Mouse (Mus musculus) activated CD4-positive, CD25-positive, alpha-beta regulatory T cell, adult 4 months (primary cell): ENCODE data around the gene Gpnmb. TPM values are rescaled to one million over a fixed set of nuclear protein-coding genes. Genes with fewer than 3 reads are reported as not detected.

Source experiments
- ATAC-seq: one replicate; pipeline ENCODE4 v1.8.0; 2017
- polyA plus RNA-seq, 2 experiments: library from polyadenylated mRNA; unstranded; fragments of 100-300 nt; shearing (Covaris generic); gene quantifications; one replicate each; pipeline ENCODE4 v1.2.1; 2017

The Gpnmb gene
- polyA plus RNA-seq, 2 experiments from 2014 or later: 1.6 to 1.9 TPM

DNA sequence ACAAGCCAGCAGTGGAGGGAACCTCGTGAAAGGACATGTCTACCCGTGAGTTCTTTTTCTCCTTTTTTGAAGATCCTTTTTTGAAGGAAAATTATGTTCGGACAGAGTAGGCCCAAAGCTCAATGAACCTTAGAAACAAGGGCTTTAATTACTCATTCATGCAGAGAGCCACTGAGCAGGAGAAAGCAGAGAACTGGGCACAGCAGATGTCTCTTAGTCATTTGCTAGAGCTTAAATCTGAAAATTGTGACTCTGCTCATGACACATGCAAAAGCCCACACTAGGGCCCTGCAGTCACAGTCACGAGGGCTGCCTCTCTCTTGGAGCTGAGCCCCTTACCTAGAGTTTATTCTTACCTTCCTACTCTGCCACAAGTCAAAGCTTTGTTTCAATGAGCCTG lies 3.6 kb upstream of the Gpnmb start:
- no peak for ATAC-seq

DNA sequence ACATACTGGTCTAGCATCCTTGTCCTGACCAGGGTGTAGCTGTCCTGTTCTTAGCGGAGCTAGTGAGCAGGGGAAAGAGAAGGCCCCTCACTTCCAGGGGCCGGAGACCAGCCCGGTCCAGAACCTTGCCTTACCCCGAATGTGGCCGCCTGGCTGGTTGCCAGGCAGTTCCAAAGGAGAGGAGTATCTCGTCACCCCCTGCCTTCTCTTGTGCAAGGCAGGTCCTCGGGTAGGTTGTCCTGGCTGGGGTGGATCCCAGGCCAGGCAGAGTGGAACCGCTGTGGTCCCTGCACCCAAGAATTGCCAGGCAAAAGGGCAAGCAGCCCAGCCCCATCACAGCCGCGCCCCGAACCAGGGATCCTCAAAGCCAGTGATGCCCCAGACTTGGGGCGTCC lies 919 bp downstream of the Gpnmb start:
- no peak for ATAC-seq

DNA sequence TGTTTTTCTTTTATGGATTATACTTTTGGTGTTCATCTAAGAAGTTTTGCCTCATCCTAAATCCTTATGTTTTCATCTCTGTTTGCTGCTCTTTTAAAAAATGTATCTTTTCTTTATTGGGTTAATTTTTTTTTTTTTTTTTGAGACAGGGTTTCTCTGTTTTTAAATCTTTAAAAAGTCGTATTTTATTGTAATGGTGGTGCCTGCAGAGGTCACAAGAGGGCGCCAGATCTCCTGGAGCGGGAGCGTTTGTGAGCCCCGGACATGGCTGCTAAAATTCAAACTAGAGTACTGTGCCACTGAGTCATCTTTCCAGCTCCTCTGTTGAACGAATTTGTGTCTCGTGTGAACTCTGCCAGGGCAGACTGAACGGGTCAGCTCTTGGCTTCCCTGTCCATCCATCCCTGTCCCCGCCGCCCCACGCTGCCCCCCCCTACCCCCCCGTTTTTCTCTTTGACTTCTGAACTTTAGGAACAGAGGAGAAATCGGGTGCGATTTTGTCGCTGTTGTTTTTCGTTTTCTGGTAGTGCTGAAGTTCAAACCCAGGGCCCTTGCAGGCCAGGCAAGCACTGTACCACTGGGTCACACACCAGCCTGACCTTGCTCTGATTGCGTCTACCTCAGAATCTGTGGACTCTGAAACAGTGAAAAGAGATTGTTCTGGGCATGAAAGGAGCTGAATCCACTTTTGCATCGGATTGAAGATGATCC lies 3.3 kb downstream of the Gpnmb start:
- ATAC-seq: peak; percentile 36

DNA sequence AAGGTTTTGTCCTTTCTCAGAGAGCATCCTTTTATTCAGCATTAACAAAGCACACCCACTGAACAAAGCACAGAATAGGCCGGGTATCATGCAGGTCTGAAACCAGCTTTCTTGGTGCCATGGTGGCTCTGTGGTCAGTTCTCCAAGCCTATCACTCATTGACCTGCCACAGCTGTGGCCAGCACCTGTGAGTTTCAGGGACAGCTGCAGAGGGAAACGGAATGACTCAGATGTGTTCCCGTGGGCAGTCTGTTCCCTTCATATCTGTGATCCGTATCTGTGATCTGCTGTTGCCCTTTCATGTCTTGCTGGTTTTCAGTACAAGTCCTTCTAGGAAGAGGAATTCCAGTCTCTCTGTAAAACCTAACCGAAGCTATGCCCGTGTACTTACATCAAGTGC lies 10.2 kb downstream of the Gpnmb start:
- ATAC-seq: no peak

DNA sequence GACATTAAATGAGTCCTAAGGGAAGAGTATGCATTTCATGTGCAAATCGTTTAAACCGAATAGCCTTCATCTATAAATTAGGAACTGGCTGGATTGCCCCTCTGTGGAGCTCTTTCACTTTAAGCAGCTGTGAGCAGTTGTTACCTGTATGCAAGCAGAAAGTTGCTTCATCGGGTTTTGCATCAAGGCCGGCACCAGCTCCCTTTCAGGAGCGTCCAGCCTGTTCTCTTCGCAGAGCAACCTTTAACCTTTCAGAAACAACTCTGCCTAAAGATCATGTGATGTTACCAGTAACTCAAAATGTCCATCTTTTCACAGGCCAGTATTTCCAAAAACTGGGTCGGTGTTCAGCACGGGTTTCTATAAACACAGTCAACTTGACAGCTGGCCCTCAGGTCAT lies 10.6 kb downstream of the Gpnmb start:
- no peak for ATAC-seq

DNA sequence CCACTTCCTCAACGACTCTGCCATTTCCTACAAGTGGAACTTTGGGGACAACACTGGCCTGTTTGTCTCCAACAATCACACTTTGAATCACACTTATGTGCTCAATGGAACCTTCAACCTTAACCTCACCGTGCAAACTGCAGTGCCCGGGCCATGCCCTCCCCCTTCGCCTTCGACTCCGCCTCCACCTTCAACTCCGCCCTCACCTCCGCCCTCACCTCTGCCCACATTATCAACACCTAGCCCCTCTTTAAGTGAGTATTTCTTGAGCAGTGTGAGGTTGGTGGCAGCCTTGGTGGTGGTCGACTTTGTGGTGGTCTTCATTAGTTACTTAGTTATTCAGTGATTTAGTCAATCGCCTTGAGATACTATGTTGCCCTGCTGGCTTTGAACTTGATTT lies 11.5 kb downstream of the Gpnmb start:
- ATAC-seq: no peak

DNA sequence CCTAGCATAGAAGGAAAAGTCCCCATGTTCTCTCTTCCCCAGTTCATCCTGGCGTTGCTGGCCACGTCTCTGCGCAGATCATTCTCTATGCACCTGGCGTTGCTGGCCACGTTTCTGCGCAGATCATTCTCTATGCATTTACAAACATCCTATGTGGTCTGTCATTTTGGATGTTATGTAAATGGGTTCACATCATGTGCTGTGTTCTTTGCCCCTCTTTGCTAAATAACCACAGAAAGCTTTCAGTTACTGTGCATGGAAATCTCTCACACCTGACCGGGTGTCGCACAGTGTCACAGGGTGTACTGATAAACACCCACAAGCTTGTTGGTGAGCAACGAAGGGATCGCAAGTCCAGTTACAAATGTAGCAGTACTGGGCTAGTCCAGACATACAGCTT lies 12.0 kb downstream of the Gpnmb start:
- ATAC-seq: no peak

DNA sequence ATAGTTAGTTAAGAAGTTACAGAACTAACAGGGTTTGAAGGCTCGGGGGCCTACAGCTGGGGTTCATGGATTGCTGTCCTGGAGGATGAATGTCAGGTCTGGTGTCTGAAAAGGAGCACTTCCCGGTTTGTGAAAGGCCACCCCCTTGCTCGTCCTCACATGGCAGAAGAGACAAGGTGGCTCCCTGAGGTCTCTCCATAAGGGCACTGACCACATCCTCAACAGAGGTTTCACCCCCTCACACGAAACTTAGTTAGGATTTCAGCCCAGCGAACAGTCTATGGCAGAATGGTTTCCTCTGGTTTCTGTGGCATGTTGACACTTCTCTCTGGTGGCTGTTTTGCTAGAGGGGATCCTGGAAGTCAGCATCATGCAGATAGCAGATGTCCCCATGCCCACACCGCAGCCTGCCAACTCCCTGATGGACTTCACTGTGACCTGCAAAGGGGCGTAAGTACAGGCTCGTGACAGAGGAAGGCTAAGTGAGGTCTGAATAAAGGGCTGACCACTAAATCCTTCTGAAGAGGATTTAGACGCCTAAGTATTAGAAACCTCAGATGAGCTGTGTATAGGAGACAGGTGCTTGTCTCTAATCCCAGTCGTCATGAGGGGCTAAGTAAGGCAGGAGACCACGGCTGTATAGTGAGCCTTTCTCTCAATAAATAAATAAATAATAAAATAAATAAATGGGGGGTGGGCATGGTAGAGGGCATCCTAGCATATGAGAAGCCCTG lies 14.5 kb downstream of the Gpnmb start:
- no peak for ATAC-seq

DNA sequence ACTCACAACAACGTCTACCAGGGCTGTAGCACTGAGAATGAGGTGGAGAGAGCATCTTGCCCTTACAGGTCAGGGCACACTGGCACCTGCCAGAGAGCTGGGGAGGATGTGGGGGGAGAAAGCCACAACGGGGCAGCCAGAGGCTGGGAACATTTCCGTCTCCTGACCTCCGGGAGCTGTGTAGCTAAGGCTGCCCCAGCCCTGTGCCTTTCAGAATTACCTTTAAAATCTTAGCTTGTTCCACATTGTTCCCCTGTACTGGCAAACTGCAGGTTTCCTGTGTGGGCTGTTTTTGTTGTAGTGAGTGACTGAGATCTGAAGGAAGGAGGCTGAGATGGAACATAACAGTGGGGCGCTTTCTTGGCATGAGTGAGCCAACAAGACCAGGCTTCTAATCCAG lies 15.8 kb downstream of the Gpnmb start:
- no peak for ATAC-seq

DNA sequence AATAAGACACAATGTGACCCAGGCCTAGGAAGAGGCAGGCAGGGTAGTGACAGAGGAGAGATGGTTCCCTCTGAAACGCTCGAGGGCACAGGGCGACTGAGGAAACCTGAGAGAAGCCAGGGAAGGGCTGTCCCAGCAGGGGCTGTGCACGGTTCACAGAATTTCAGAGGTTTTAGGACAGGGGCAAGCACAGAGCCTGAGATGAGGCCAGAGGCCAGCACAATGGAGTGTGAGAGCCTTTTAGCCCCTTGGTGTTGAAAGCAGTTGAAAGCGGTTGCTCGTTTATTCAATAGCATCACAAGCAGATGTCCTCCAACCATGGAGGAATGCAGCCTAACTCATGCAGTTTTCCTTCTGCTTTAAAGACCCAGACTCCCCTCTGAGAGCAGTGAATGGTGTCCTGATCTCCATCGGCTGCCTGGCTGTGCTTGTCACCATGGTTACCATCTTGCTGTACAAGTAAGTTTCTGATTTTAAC lies 18.9 kb downstream of the Gpnmb start:
- no peak for ATAC-seq

DNA sequence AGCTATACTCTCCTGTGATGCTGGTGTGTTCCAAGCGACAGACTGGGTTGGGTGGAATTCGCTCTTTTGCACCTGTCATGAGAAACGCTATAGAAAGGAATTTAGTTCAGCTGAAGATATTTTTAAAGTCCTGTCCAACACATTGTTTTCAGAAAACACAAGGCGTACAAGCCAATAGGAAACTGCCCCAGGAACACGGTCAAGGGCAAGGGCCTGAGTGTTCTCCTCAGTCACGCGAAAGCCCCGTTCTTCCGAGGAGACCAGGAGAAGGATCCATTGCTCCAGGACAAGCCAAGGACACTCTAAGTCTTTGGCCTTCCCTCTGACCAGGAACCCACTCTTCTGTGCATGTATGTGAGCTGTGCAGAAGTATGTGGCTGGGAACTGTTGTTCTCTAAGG lies 19.7 kb downstream of the Gpnmb start:
- ATAC-seq: no peak

DNA sequence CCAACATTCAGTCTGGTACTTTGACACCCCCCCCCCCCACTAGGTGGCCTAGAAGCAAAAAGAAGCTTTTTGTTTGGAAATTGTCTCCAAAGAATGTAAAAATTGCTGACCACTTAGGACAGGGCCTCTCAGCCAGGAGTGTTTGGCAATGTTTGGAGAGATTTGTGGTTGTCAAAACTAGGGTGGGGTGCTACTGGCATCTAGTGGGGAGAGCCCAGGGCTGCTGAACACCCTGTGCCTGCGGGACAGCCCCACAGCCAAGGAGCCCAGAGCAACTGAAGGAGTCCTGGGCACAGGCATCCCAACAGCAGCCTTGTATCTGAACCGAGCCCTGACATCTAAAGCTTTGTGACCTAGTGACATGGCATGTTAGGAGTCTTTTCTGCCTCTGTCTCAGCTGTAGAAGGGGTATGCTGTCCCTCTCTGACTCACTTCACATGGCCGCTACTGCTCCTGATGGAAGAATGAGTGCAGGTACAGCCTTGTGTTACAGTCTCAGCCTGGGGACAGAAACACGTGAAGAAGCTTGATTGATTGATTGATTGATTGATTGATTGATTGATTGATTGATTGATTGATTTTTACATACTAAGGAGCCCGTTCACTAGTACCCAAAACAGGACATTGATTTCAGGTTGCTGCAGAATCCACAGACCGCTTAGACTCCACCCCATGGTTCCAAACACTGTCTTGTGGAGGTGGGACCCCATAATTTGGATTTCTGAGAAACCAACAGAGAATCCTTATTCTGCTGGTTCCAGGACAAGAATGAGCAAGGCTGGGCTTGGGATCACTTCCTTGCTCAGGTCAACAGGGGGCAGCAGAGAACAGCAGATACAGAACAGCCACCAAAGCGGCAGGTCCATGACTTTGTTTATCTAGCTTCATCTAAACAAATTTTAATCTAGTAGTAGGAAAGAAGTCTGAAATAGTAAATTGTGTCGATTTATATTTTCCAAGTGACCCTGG lies 21.0 kb downstream of the Gpnmb start:
- ATAC-seq: peak; percentile 73

DNA sequence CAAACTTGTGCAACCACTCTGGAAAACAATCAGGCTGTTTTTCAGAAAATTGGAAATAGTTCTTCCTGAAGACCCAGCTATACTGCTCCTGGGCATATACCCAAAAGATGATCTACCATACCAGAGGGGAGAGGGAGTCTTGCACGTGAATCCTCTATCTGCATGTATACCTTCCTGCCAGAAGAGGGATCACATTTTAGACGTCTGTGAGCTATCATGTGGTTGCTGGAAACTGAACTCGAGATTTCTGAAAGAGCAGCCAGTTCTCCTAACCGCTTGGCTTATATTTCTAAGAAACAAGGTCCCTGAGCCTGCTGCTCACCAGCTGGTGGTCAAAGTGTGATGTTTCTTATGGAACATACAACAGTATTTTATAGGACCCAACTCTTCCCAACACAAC lies 32.0 kb downstream of the Gpnmb start:
- no peak for ATAC-seq

DNA sequence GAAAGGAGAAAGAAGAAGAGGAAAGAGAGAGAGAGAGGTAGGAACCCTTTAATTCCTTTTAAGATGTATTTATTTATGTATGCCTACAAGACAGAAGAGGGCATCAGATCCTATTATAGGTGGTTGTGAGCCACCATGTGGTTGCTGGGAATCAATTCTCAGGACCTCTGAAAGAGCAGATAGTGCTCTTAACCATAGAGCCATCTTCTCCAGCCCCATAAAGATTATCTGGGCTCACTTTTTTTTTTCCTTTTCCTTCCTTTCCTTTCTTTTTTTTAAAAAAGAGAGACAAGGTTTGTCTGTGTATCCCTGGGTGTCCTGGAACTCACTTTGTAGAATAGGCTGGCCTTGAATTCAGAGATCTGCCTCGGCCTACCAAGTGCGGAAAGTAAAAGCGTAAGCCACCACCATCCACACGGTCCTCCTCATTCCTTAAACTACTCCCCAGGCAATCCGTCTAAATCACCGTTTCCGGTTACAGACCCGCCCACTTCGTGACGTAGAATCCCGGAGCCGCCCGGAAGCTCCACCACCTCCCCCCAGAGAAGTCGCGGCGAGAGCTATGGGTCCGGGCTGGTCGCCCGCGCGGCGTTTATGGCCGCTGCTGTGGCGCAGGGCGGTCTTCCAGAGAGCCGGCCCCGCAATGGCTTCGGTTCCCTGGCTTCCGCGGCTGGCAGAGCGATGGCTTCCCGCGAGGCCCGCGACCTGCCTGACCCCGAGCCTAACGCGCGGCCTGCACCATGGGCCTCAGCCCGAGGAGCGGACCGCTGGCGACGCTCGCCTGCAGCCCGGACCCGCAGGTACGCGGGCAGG lies 37.2 kb downstream of the Gpnmb start, which contains the start of gene Malsu1:
Malsu1 (plus strand) TSS at position 492 of the 813 bp plus-strand sequence.
- peak; percentile 92 for ATAC-seq

DNA sequence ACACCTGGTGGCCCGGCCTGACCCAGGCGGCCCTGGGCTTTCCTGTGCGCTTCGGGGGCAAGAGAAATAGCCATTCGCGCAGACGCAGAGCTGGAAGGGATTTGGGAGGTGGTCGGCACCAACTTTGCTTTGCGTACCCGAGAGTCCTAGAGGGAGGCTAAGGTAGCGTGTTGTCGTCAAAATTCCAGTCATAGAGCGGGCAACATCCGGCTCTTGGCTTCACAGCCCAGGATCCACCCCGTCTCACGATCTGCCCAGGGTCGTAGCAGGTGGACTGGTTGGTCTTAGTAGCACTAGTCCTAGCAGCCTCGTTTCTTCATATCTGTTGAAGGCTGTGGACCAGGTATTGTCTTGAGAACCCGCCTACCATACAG lies 37.8 kb downstream of the Gpnmb start:
- peak; percentile 65 for ATAC-seq

DNA sequence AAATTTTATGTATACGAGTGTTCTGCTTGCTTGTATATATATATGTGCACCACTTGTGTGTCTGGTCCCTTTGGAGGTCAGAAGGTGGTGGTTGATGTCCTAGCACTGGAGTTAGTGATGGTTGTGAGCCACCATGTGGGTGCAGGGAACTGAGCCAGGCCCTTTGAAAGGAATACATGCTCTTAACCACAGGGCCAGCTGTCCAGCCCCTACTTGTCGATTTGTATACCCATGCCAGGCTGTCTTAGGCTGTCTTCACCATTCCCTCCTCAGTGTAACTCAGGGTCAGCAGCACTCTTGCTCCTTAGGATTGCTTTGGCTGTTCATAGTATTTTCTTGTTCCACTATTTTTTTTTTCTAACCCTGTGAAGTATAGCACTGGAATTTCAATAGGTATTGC lies 41.5 kb downstream of the Gpnmb start:
- ATAC-seq: no peak

DNA sequence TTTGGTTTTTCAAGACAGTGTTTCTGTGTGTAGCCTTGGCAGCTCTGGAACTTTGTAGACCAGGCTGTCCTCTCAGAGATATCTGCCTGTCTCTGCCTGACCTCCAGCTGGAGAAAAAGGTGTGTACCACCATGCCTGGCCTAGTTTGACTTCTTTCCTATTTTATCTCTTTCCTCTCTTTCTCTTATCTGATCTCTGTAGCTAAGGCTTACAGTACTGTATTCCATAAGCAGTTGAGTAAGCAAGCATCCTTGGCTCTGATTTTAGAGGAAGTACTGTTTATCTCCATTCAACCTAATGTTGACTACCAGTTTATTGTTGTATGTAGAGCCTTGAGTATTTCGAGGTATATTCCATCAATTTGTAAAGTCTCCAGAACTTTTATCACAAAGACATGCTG lies 43.0 kb downstream of the Gpnmb start:
- ATAC-seq: no peak

DNA sequence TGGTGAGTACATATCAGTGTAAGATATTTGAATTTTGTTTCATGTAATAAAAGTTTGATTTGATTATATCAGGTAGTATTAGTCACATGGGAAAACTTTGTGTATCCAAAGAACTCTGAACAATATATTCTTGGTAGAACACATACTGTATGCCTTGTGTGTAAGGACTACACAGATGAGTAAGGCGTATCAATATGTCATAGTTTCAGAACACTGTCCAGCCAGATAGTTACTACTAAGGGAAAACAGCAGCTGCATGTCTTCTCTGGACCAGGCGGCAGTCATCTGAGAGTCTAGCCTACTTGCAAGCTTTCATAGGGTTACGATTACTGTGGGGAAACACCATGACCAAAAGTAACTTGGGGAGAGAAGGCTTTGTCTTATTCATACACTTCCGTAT lies 46.7 kb downstream of the Gpnmb start:
- ATAC-seq: no peak

DNA sequence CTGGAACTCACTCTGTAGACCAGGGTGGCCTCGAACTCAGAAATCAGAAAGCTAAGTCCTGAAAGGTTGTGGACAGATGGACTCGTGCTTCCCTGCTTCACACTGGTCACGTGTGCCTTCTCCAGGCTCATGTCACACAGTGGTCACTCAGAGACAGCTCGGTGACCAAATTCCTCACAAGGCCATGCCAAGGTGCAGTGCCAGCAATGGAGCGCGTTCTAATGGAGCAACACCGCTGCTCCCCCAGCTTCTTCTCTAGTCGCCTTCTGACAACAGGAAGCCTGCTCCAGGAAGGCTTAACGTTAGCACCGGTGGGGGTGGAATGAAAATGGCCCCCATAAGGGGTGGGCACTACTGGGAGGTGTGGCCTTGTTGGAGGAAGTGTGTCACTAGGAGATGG lies 58.6 kb downstream of the Gpnmb start:
- ATAC-seq: no peak

DNA sequence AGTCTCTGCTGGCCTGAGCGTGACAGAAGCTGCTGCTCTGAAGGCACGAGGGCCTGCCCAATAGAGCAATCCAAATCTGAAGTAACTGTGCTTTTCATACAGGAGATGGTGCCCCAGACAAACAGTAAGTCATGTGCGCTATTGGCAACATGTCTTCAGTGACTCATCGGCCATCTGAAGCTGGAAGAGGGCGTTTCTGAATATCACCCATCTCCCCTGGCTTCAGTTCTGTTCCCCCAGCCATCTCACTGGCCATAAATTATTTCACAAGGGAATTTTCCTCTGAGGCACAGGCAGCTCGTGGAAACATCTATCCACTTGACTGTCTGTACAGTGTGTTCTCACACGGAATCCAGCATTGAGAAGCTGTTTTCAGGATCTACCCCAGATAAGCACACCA lies 60.1 kb downstream of the Gpnmb start:
- no peak for ATAC-seq

DNA sequence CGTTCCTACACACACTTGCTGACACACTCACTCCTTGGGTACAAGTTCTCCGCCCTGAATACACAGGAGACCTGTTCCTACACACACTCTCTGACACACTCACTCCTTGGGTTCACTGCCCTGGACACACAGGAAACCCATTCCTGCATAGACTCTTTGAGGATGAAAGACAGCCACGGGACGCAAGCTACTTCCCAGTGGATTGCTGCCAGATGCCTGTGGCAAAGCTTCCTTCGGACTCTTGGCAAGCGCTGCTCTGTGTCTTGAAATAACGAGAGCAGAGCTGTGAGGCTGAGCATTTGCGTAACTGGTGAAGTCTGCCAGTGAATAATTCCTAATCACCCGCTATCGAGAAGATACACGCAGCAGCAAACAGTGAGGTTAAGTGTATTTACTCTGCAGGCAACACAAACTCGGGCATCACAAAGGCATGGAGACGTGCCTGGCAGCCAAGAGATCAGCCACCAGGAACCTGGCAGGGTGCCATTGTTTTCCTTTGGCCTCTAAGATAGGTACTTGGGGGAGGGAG lies 60.7 kb downstream of the Gpnmb start:
- ATAC-seq: no peak

DNA sequence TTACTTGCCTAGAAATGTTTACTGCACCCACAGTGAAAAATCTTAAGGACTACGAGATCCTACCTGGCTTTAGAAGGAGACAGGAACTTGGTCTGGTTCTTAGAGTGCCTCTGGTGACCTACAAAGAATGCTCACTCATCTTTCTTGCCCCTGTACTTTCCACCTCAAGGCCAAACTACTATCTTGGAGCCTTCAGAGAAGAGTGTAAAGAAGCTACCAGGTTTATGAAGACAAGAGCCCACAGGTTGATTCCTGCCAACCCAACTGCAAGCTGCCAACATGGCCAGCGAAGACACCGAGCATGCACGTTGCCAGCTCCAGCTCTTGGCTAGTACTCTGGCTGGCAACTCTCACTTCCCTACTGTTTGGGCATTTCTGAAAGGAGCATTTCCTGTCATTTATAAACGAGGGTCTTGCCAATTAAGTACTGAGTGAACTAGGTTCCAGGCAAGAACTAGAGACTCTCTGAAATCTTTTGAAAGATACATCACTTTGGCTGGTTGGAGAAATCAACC lies 61.3 kb downstream of the Gpnmb start:
- ATAC-seq: no peak
